Mouse (Mus musculus) thymus, adult 2 months (tissue): ENCODE results near the gene Slx1b.
A peak's percentile ranks its signal among the peaks of the same experiment; 100 is the strongest.

ENCODE experiments used
- CTCF ChIP-seq: fragments of 200-500 bp; IDR thresholded peaks from 2 replicates; pipeline ENCODE4 v1.5.1; 2012; ENCODE audit warnings: mild to moderate bottlenecking, control low read depth, low read length, moderate library complexity, borderline replicate concordance; ENCODE audit not compliant: control insufficient read depth, poor library complexity, insufficient read depth; ENCODE audit errors: extremely low read depth
- POLR2A ChIP-seq: fragments of 200-500 bp; IDR thresholded peaks from 2 replicates; pipeline ENCODE4 v1.6.1; 2012; ENCODE audit warnings: mild to moderate bottlenecking, low read length, control low read depth, moderate library complexity; ENCODE audit not compliant: control insufficient read depth, poor library complexity, insufficient read depth; ENCODE audit errors: extremely low read depth

GRCm38 (mm10) chr7:126707442-126708174 lies 12.0 kb upstream of the Slx1b start, which contains the start of gene Coro1a:
- TF ChIP-seq CTCF (0 out of 2 replicates have a peak, but pooled peaks have one; percentile 41), POLR2A (no peak; the same call in 1 of the 2 replicates)
